Mouse (Mus musculus) R1 (cell line): ENCODE measurements around the gene Cpne4.

ENCODE experiments used
- DNase-seq: peaks from one replicate; pipeline ENCODE4 v3.0.0-alpha.2; 2018; ENCODE audit warnings: low read depth, low spot score

The Cpne4 gene

GRCm38 (mm10) chr9:105046014-105046413, 498.9 kb downstream of the Cpne4 start:
- no peak for DNase-seq

- DNase-seq = no peak
Observed at GRCm38 (mm10) chr9:105048351-105048750, 501.3 kb downstream of the Cpne4 start.

GRCm38 (mm10) chr9:105049636-105050035, 502.6 kb downstream of the Cpne4 start:
- DNase-seq = no peak

- no peak for DNase-seq
Observed at GRCm38 (mm10) chr9:105050257-105050656, 503.2 kb downstream of the Cpne4 start.

GRCm38 (mm10) chr9:105053147-105053557, 506.1 kb downstream of the Cpne4 start, which contains the start of gene Mrpl3:
Mrpl3 (plus strand) TSS chr9:105053239.
- DNase-seq = peak; percentile 88

GRCm38 (mm10) chr9:105053812-105054211, 506.7 kb downstream of the Cpne4 start:
- DNase-seq = no peak

GRCm38 (mm10) chr9:105069106-105069505, 522.0 kb downstream of the Cpne4 start:
- DNase-seq = no peak

GRCm38 (mm10) chr9:105072991-105073748, 526.1 kb downstream of the Cpne4 start:
- no peak for DNase-seq

GRCm38 (mm10) chr9:105074851-105075250, 527.8 kb downstream of the Cpne4 start:
- DNase-seq = no peak

GRCm38 (mm10) chr9:105076756-105077424, 529.8 kb downstream of the Cpne4 start:
- DNase-seq = no peak

GRCm38 (mm10) chr9:105078460-105078859, 531.4 kb downstream of the Cpne4 start:
- no peak for DNase-seq

GRCm38 (mm10) chr9:105080246-105080645, 533.2 kb downstream of the Cpne4 start:
- no peak for DNase-seq
